Mouse (Mus musculus) megakaryocyte, adult 5-6 weeks (primary cell): Measurements from ENCODE around the gene Shkbp1. TPM values are rescaled to one million over a fixed set of nuclear protein-coding genes. Genes with fewer than 3 reads are reported as not detected.

ENCODE experiments used
- ATAC-seq: 2 replicates; pipeline ENCODE4 v1.8.0; 2016; ENCODE audit warnings: mild to moderate bottlenecking, inconsistent platforms; ENCODE audit not compliant: poor library complexity, severe bottlenecking
- total RNA-seq, 2 experiments: library from RNA; stranded (forward) in 1 of 2; stranded (reverse) in 1 of 2; fragments of 153-499, 151-499 nt in 1 of 2; fragments of 221-1000, 200-1000 nt in 1 of 2; gene quantifications; 2 replicates each; pipeline versions ENCODE4 v1.2.3 to v1.2.4; 2015 to 2017

Shkbp1 gene
- total RNA-seq, 2 experiments from 2014 or later, result 30.9 to 42.6 TPM

GRCm38 (mm10) chr7:27367976-27368375 is 12.2 kb upstream of the Shkbp1 start:
- no peak for ATAC-seq

GRCm38 (mm10) chr7:27366082-27366844 is 10.4 kb upstream of the Shkbp1 start:
- ATAC-seq, result no peak

- no peak for ATAC-seq
Observed at GRCm38 (mm10) chr7:27364379-27364778, 8.6 kb upstream of the Shkbp1 start.

GRCm38 (mm10) chr7:27361283-27361946 is 5.6 kb upstream of the Shkbp1 start:
- ATAC-seq, result peak; percentile 84

GRCm38 (mm10) chr7:27360749-27361148 is 4.9 kb upstream of the Shkbp1 start:
- no peak for ATAC-seq

- ATAC-seq, result no peak
Observed at GRCm38 (mm10) chr7:27359706-27360358, 4.0 kb upstream of the Shkbp1 start.

GRCm38 (mm10) chr7:27359162-27359561 is 3.3 kb upstream of the Shkbp1 start:
- ATAC-seq, result no peak

GRCm38 (mm10) chr7:27357595-27357978 is 1.8 kb upstream of the Shkbp1 start:
- ATAC-seq, result peak; percentile 53

- peak; percentile 41 for ATAC-seq
Observed at GRCm38 (mm10) chr7:27356861-27357594, 1.2 kb upstream of the Shkbp1 start, which contains the start of gene Gm20479. Gene Gm20479 (minus strand): TSS chr7:27357419.

GRCm38 (mm10) chr7:27356248-27356647 is 429 bp upstream of the Shkbp1 start:
- no peak; the same call in 1 of the 2 replicates for ATAC-seq

GRCm38 (mm10) chr7:27355261-27355660 is 558 bp downstream of the Shkbp1 start:
- ATAC-seq, result no peak

GRCm38 (mm10) chr7:27354783-27355182 is 1.0 kb downstream of the Shkbp1 start:
- no peak for ATAC-seq

GRCm38 (mm10) chr7:27354144-27354543 is 1.7 kb downstream of the Shkbp1 start:
- ATAC-seq, result no peak

GRCm38 (mm10) chr7:27345444-27345843 is 10.4 kb downstream of the Shkbp1 start:
- no peak for ATAC-seq

- peak; percentile 79 for ATAC-seq
Observed at GRCm38 (mm10) chr7:27342595-27342994, 13.2 kb downstream of the Shkbp1 start.

GRCm38 (mm10) chr7:27339519-27339918 is 16.3 kb downstream of the Shkbp1 start:
- no peak for ATAC-seq

- no peak for ATAC-seq
Observed at GRCm38 (mm10) chr7:27339114-27339513, 16.7 kb downstream of the Shkbp1 start.

GRCm38 (mm10) chr7:27337175-27337853 is 18.5 kb downstream of the Shkbp1 start, which contains the start of gene Ltbp4:
Gene Ltbp4 (minus strand): TSS chr7:27337692.
- ATAC-seq, result no peak

- peak; percentile 91 for ATAC-seq
Observed at GRCm38 (mm10) chr7:27335928-27336823, 19.6 kb downstream of the Shkbp1 start.
